Mouse (Mus musculus): ENCODE measurements around the gene Rnf123. TPM values are rescaled to one million over a fixed set of nuclear protein-coding genes. Genes with fewer than 3 reads are reported as not detected.

Gene Rnf123
- 189 TPM for polyA plus RNA-seq (2017; shearing (Covaris generic))

GRCm38 (mm10) chr9:108082988-108083431, at the start of gene Rnf123:
Rnf123 (minus strand) TSS chr9:108083346.

GRCm38 (mm10) chr9:108094184-108094941, 11.2 kb upstream of the Rnf123 start, which contains the start of gene Apeh:
Apeh (minus strand) TSS chr9:108094606.

GRCm38 (mm10) chr9:108080168-108080567, 3.0 kb downstream of the Rnf123 start, which contains the start of gene Mst1:
Mst1 (plus strand) TSS chr9:108080436.

GRCm38 (mm10) chr9:108052885-108053664, 30.1 kb downstream of the Rnf123 start, which contains the start of gene Amigo3:
Amigo3 (plus strand) TSS chr9:108053159.

GRCm38 (mm10) chr9:108049016-108049455, 34.1 kb downstream of the Rnf123 start, which contains the start of gene Gmppb:
Gmppb (plus strand) TSS chr9:108049242.

GRCm38 (mm10) chr9:108001922-108002770, 81.0 kb downstream of the Rnf123 start, which contains the start of gene Ip6k1:
Ip6k1 (plus strand) TSS chr9:108002501.

Other genes starting within 250 kb of the Rnf123 start
- gene Rbm6, start 210.1 kb downstream of the Rnf123 start, polyA plus RNA-seq (2017; shearing (Covaris generic)), result 118 TPM
- gene Mon1a, start 195.2 kb downstream of the Rnf123 start, polyA plus RNA-seq (2017; shearing (Covaris generic)), result 24.2 TPM
- gene Mst1r, start 176.5 kb downstream of the Rnf123 start, polyA plus RNA-seq (2017; shearing (Covaris generic)), result not detected
- not detected for gene Actl11, start 154.9 kb downstream of the Rnf123 start, polyA plus RNA-seq (2017; shearing (Covaris generic))
- gene Camkv, start 147.7 kb downstream of the Rnf123 start, polyA plus RNA-seq (2017; shearing (Covaris generic)), result not detected
- 5.7 TPM for gene Traip, start 133.2 kb downstream of the Rnf123 start, polyA plus RNA-seq (2017; shearing (Covaris generic))
- gene Uba7, start 107.8 kb downstream of the Rnf123 start, polyA plus RNA-seq (2017; shearing (Covaris generic)), result 321 TPM
- gene Gm20661, start 100.3 kb downstream of the Rnf123 start, polyA plus RNA-seq (2017; shearing (Covaris generic)), result 0.27 TPM
- 2.3 TPM for gene Inka1, start 97.5 kb downstream of the Rnf123 start, polyA plus RNA-seq (2017; shearing (Covaris generic))
- 0.77 TPM for gene Cdhr4, start 90.8 kb downstream of the Rnf123 start, polyA plus RNA-seq (2017; shearing (Covaris generic))
- not detected for gene Gm20662, start 87.0 kb downstream of the Rnf123 start, polyA plus RNA-seq (2017; shearing (Covaris generic))
- 68.8 TPM for gene Ip6k1, start 80.8 kb downstream of the Rnf123 start, polyA plus RNA-seq (2017; shearing (Covaris generic))
- gene Gmppb, start 34.1 kb downstream of the Rnf123 start, polyA plus RNA-seq (2017; shearing (Covaris generic)), result 40.7 TPM
- 4.8 TPM for gene Amigo3, start 30.2 kb downstream of the Rnf123 start, polyA plus RNA-seq (2017; shearing (Covaris generic))
- 1.2 TPM for gene Mst1, start 2.9 kb downstream of the Rnf123 start, polyA plus RNA-seq (2017; shearing (Covaris generic))
- 140 TPM for gene Apeh, start 11.3 kb upstream of the Rnf123 start, polyA plus RNA-seq (2017; shearing (Covaris generic))
- 0.81 TPM for gene Bsn, start 107.0 kb upstream of the Rnf123 start, polyA plus RNA-seq (2017; shearing (Covaris generic))
- 6.7 TPM for gene Dag1, start 180.6 kb upstream of the Rnf123 start, polyA plus RNA-seq (2017; shearing (Covaris generic))
- gene Nicn1, start 207.1 kb upstream of the Rnf123 start, polyA plus RNA-seq (2017; shearing (Covaris generic)), result 2.3 TPM
- gene Amt, start 213.5 kb upstream of the Rnf123 start, polyA plus RNA-seq (2017; shearing (Covaris generic)), result 0.56 TPM
- gene Rhoa, start 222.8 kb upstream of the Rnf123 start, polyA plus RNA-seq (2017; shearing (Covaris generic)), result 391 TPM
- 17.6 TPM for gene Tcta, start 222.8 kb upstream of the Rnf123 start, polyA plus RNA-seq (2017; shearing (Covaris generic))

Measured in activated CD4-positive, CD25-positive, alpha-beta regulatory T cell, adult 9 weeks (primary cell).